Mouse (Mus musculus) layer of hippocampus, adult 8-10 months (tissue): ENCODE measurements around the gene Gm45261. TPM values are rescaled to one million over a fixed set of nuclear protein-coding genes. Genes with fewer than 3 reads are reported as not detected.

Experiments
- DNase-seq, 2 experiments: peaks; one replicate each; pipeline ENCODE4 v3.0.0; 2022; ENCODE audit warnings: low spot score in 2 of 2
- total RNA-seq, 4 experiments: library from RNA; stranded (reverse); gene quantifications; 2 replicates each; pipeline ENCODE4 v1.2.4; 2022

The Gm45261 gene
- total RNA-seq, 4 experiments from 2014 or later: not detected

- DNase-seq: no peak
Observed at GRCm38 (mm10) chr1:80410229-80410973, 50.8 kb downstream of the Gm45261 start.

- no peak for DNase-seq
Observed at GRCm38 (mm10) chr1:80409467-80410105, 51.7 kb downstream of the Gm45261 start.

- DNase-seq: peak; percentile 34 to 62
Observed at GRCm38 (mm10) chr1:80408586-80408985, 52.7 kb downstream of the Gm45261 start.

GRCm38 (mm10) chr1:80404196-80404595, 57.1 kb downstream of the Gm45261 start:
- no peak for DNase-seq

- DNase-seq: no peak
Observed at GRCm38 (mm10) chr1:80403366-80403893, 57.8 kb downstream of the Gm45261 start.

GRCm38 (mm10) chr1:80401961-80402360, 59.3 kb downstream of the Gm45261 start:
- no peak for DNase-seq

Other genes starting within 250 kb of the Gm45261 start
- under 1 TPM in 1 of 4 experiments, not detected in 3; 0.11 TPM for gene Fam124b, start 243.0 kb downstream of the Gm45261 start, total RNA-seq
- gene Cul3, start 121.0 kb downstream of the Gm45261 start, total RNA-seq: 100 to 1,000 TPM; 112 to 143 (median 124) TPM